Mouse (Mus musculus) heart, embryonic 16.5 days (tissue): ENCODE results near the gene Ssty2. TPM values are rescaled to one million over a fixed set of nuclear protein-coding genes. Genes with fewer than 3 reads are reported as not detected.
"Not testable (repeated sequence)": the region's sequence is repeated elsewhere in the genome, so short reads cannot be mapped to it uniquely, and the experiment has no call there.

Experiments used
- ATAC-seq: fragments of 200-750 bp; cut with Nextera tagmentation; replicated peaks from 2 replicates; pipeline ENCODE4 v1.8.0; 2017; ENCODE audit warnings: moderate number of reproducible peaks; ENCODE audit not compliant: insufficient read depth, low FRiP score; ENCODE audit errors: extremely low read depth
- H3K27ac ChIP-seq: fragments of 300-500 bp; sonication (generic); 2 replicates; pipeline ENCODE4 v1.5.1; 2014; ENCODE audit warnings: mild to moderate bottlenecking, low read length, control low read depth, moderate library complexity
- H3K27me3 ChIP-seq: fragments of 300-500 bp; sonication (generic); 2 replicates; pipeline ENCODE4 v1.6.1; 2014; ENCODE audit warnings: low read length, mixed read lengths; ENCODE audit not compliant: control insufficient read depth, insufficient read depth
- H3K36me3 ChIP-seq: fragments of 300-500 bp; sonication (generic); 2 replicates; pipeline ENCODE4 v1.6.1; 2014; ENCODE audit not compliant: control insufficient read depth, insufficient read depth
- H3K4me1 ChIP-seq: fragments of 300-500 bp; sonication (generic); 2 replicates; pipeline ENCODE4 v1.6.1; 2014; ENCODE audit warnings: low read length, mixed read lengths; ENCODE audit not compliant: control insufficient read depth, insufficient read depth
- H3K4me2 ChIP-seq: fragments of 300-500 bp; sonication (generic); 2 replicates; pipeline ENCODE4 v1.6.1; 2014; ENCODE audit warnings: low read depth, mild to moderate bottlenecking, control low read depth, low read length
- H3K4me3 ChIP-seq: fragments of 300-500 bp; sonication (generic); 2 replicates; pipeline ENCODE4 v1.5.1; 2014; ENCODE audit warnings: mild to moderate bottlenecking, control low read depth, low read length
- H3K9ac ChIP-seq: fragments of 300-500 bp; sonication (generic); 2 replicates; pipeline ENCODE4 v1.6.1; 2014; ENCODE audit warnings: low read length, control low read depth
- H3K9me3 ChIP-seq: fragments of 300-500 bp; sonication (generic); replicated peaks from 2 replicates; pipeline ENCODE4 v1.6.1; 2016; ENCODE audit warnings: low read length; ENCODE audit not compliant: control insufficient read depth
- WGBS: fragments of 180-500 bp; shearing (Covaris S2); extraction: QIAGEN DNeasy Blood & Tissue Kit; methylation state at CpG from one replicate; pipeline ENCODE4 v1.1.7; 2014; 5-methylcytosine and 5-hydroxymethylcytosine counted together
- polyA plus RNA-seq: library from polyadenylated mRNA; unstranded; fragments of >200 nt; fragmentation: Nextera tagmentation; extraction: Ambion mirVana; gene quantifications from 2 replicates; pipeline ENCODE4 v1.2.1, GENCODE M21; 2015

The Ssty2 gene
- not detected in 2 replicates for polyA plus RNA-seq

- not testable (repeated sequence) for H3K27ac ChIP-seq, H3K9me3 ChIP-seq, H3K4me3 ChIP-seq, H3K4me2 ChIP-seq, H3K27me3 ChIP-seq, ATAC-seq, H3K9ac ChIP-seq, H3K36me3 ChIP-seq, H3K4me1 ChIP-seq
- WGBS: no CpG with 5 or more reads among the region's 4 CpGs
These were observed at the start of gene Ssty2 for GRCm38 (mm10) chrY:67047972-67048371. TSS of gene Ssty2 (minus strand) at chrY:67048072.
